Mouse (Mus musculus): ENCODE results near the gene Parp6. TPM values are rescaled to one million over a fixed set of nuclear protein-coding genes. Genes with fewer than 3 reads are reported as not detected.

Parp6 gene
- 34.1 and 41.6 TPM in 2 replicates for polyA plus RNA-seq (2016; fragmentation: Nextera tagmentation; extraction: Ambion mirVana)

DNA sequence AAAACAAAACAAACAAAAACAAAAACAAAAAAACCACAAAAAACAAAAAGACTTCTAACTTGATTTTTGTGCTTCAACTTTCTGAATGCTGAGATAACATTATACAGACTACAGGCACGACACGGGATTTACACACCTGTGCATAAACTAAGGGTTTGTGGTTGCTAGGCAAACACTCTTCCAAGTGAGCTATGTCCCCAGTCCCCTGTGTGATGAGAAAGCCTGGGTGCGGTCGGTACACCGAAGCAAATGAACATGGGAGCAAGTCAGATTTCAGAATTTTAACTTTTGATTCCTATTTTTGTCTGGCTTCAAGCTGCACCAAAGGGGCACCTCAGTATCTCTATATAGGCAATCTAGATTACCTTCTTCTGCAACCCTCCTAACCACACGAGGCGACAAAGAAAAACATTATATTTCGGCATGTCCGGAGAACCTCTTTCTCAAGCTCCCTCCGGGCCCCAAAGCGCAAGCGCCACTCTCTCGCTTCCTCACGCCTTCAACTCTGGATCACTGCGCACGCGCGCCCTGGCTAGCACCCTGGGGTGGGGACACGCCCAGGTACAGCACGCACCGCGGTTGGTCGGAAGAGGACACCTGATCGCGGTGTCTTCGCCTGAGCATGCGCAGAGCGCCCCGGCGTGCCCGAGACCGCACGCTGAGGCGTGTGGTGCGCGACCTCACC lies at the start of gene Parp6:
Gene Parp6, plus strand, starts transcription at position 663 of the 685 bp plus-strand sequence.
- no peaks in the 10 kb centered on the region for H3K9me3 ChIP-seq
- peaks cover 25% of the 10 kb centered on the region for H3K4me1 ChIP-seq
- WGBS, result under 1% methylated on average over 36 of the region's 36 CpGs
- H3K36me3 ChIP-seq (replicated peaks), result no peaks in the 10 kb centered on the region; the same call in 1 of the 2 replicates
- DNase-seq (ENCODE audit: extremely low spot score, low spot score), result peak; percentile 99
- H3K4me3 ChIP-seq, result peak within 1 kb of the TSS; percentile 93
- peak within 1 kb of the TSS; percentile 95 for H3K27ac ChIP-seq
- no peaks in the 10 kb centered on the region for H3K27me3 ChIP-seq (ENCODE audit: poor library complexity, severe bottlenecking)

GRCm38 (mm10) chr9:59571852-59572251 lies 45.2 kb upstream of the Parp6 start:
- H3K27ac ChIP-seq, result no peak overlapping the region
- DNase-seq (ENCODE audit: extremely low spot score, low spot score), result no peak
- peaks cover 16% of the 10 kb centered on the region for H3K27me3 ChIP-seq (ENCODE audit: poor library complexity, severe bottlenecking)
- H3K4me3 ChIP-seq, result no peak overlapping the region
- no peaks in the 10 kb centered on the region for H3K4me1 ChIP-seq
- H3K36me3 ChIP-seq (replicated peaks), result no peaks in the 10 kb centered on the region
- WGBS, result 85% methylated on average over 2 of the region's 2 CpGs
- H3K9me3 ChIP-seq, result no peaks in the 10 kb centered on the region

GRCm38 (mm10) chr9:59577401-59577800 lies 39.7 kb upstream of the Parp6 start:
- peaks cover 21% of the 10 kb centered on the region for H3K4me1 ChIP-seq
- H3K36me3 ChIP-seq (replicated peaks), result no peaks in the 10 kb centered on the region
- H3K27ac ChIP-seq, result no peak overlapping the region
- peak overlapping the region; percentile 51 for H3K4me3 ChIP-seq
- peaks cover 54% of the 10 kb centered on the region for H3K27me3 ChIP-seq (ENCODE audit: poor library complexity, severe bottlenecking)
- 16% methylated on average over 13 of the region's 13 CpGs for WGBS
- no peak for DNase-seq (ENCODE audit: extremely low spot score, low spot score)
- H3K9me3 ChIP-seq, result no peaks in the 10 kb centered on the region

DNA sequence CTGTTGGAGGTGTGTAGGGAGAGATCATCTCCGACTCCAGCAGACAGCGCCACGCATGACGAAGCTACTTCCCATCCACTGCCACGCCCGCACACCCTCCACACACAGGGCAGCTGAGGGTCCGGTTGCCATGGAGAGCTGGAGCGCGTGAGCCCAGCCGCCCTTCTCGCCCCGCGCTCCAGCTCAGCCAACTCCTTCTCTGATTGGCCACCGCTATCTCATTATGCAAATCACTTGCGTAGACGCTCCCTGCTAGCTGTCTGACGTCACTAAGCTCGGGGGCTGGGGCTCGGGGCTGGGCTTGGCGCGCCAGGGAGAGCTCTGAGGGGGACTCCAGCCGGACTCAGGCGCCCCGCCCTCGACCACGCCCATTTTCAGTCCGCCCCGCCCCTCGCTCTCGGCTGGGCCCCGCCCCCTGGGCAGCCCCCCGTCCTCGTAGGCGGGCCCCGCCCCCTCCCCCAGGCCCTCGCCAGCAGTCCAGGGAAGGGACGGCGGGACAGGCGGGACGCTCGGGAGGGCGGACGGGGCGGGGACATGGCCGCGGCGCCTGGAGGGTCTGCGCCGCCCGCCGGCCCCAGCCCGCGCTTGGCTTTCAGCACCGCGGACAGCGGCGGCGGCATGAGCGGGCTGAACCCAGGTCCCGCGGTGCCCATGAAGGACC lies 39.1 kb upstream of the Parp6 start, which contains the start of gene Celf6:
Gene Celf6, plus strand, starts transcription at position 74 of the 661 bp plus-strand sequence.
- Histone ChIP-seq H3K9me3 (no peaks in the 10 kb centered on the region), H3K4me3 (peak within 1 kb of the TSS; percentile 51), H3K27me3 (ENCODE audit: poor library complexity, severe bottlenecking) (peaks cover 54% of the 10 kb centered on the region), H3K36me3 (replicated peaks) (no peaks in the 10 kb centered on the region), H3K27ac (peak within 1 kb of the TSS; percentile 54), H3K4me1 (peaks cover 21% of the 10 kb centered on the region)
- DNase-seq (ENCODE audit: extremely low spot score, low spot score), result peak; percentile 100
- WGBS, result under 1% methylated on average over 59 of the region's 61 CpGs

- WGBS, result under 1% methylated on average over 20 of the region's 20 CpGs
- peak overlapping the region; percentile 51 for H3K4me3 ChIP-seq
- DNase-seq (ENCODE audit: extremely low spot score, low spot score), result no peak
- H3K27ac ChIP-seq, result peak overlapping the region; percentile 54
- no peaks in the 10 kb centered on the region for H3K36me3 ChIP-seq (replicated peaks)
- H3K9me3 ChIP-seq, result no peaks in the 10 kb centered on the region
- H3K4me1 ChIP-seq, result peaks cover 21% of the 10 kb centered on the region
- H3K27me3 ChIP-seq (ENCODE audit: poor library complexity, severe bottlenecking), result peaks cover 54% of the 10 kb centered on the region
Observed at GRCm38 (mm10) chr9:59578505-59578867, 38.6 kb upstream of the Parp6 start.

- peak overlapping the region; percentile 37 for H3K4me3 ChIP-seq
- H3K27ac ChIP-seq, result 0 out of 2 replicates have a peak overlapping the region, but pooled peaks have one; percentile 2
- WGBS, result 7% methylated on average over 13 of the region's 13 CpGs
- peaks cover 20% of the 10 kb centered on the region for H3K4me1 ChIP-seq
- H3K36me3 ChIP-seq (replicated peaks), result no peaks in the 10 kb centered on the region
- peaks cover 44% of the 10 kb centered on the region for H3K27me3 ChIP-seq (ENCODE audit: poor library complexity, severe bottlenecking)
- H3K9me3 ChIP-seq, result no peaks in the 10 kb centered on the region
- DNase-seq (ENCODE audit: extremely low spot score, low spot score), result peak; percentile 78
Observed at GRCm38 (mm10) chr9:59584871-59585308, 32.2 kb upstream of the Parp6 start.

DNA sequence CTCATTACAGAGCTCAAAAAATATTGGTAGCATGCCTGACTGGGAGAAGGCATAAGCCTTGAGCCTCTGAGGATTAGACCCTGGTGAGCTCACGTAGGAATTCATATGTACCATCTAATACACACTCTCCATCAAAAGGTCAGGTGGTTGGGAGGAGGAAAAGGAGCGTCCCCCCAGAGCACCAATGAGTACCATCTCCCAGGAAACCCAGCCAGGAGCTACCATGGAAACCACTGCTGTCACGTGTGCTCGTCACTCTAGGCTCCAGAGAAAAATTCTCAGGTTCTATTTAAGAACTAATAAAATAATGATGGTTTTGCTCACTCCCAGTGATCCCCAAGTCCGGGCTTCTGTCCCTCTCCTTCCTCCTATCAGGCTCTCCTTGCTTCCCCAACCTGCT lies 28.8 kb upstream of the Parp6 start:
- Histone ChIP-seq H3K27me3 (ENCODE audit: poor library complexity, severe bottlenecking) (peaks cover 30% of the 10 kb centered on the region), H3K4me1 (peaks cover 20% of the 10 kb centered on the region), H3K36me3 (replicated peaks) (no peaks in the 10 kb centered on the region), H3K4me3 (no peak overlapping the region), H3K9me3 (no peaks in the 10 kb centered on the region), H3K27ac (no peak overlapping the region)
- WGBS, result 78% methylated on average over 5 of the region's 5 CpGs
- no peak for DNase-seq (ENCODE audit: extremely low spot score, low spot score)

- Histone ChIP-seq H3K4me1 (peaks cover 20% of the 10 kb centered on the region), H3K27me3 (ENCODE audit: poor library complexity, severe bottlenecking) (peaks cover 28% of the 10 kb centered on the region), H3K36me3 (replicated peaks) (no peaks in the 10 kb centered on the region), H3K27ac (no peak overlapping the region), H3K9me3 (no peaks in the 10 kb centered on the region), H3K4me3 (no peak overlapping the region)
- DNase-seq (ENCODE audit: extremely low spot score, low spot score), result peak; percentile 27
- 32% methylated on average over 12 of the region's 12 CpGs for WGBS
Observed at GRCm38 (mm10) chr9:59588710-59589671, 28.1 kb upstream of the Parp6 start.

GRCm38 (mm10) chr9:59589703-59590439 lies 27.2 kb upstream of the Parp6 start:
- Histone ChIP-seq H3K36me3 (replicated peaks) (no peaks in the 10 kb centered on the region), H3K4me1 (peaks cover 17% of the 10 kb centered on the region), H3K9me3 (no peaks in the 10 kb centered on the region), H3K27ac (no peak overlapping the region), H3K4me3 (no peak overlapping the region), H3K27me3 (ENCODE audit: poor library complexity, severe bottlenecking) (peaks cover 23% of the 10 kb centered on the region)
- DNase-seq (ENCODE audit: extremely low spot score, low spot score), result no peak
- WGBS, result 91% methylated on average over 10 of the region's 10 CpGs

DNA sequence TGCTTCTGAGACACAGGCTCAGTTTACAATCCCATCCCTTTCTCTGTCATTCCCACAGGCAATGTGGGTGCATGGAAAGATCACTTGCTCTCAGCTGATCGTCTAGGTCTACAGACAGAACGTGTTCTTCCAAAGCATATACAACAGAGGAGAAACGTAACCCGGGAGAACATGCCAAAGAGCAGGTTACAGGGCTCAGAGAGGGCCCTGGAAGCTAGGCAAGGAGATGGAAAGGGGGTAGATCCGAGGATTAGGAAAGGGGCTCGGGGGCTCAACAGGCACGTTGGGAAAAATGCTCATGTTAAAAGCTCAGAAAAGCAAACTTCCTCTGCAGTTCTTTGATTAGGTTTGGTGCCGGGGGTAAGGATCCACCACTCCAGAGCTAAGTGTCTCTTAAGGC lies 15.4 kb upstream of the Parp6 start:
- Histone ChIP-seq H3K36me3 (replicated peaks) (no peaks in the 10 kb centered on the region), H3K27ac (no peak overlapping the region), H3K9me3 (no peaks in the 10 kb centered on the region), H3K27me3 (ENCODE audit: poor library complexity, severe bottlenecking) (peaks cover 30% of the 10 kb centered on the region), H3K4me3 (no peak overlapping the region), H3K4me1 (peaks cover 8% of the 10 kb centered on the region; the same call in 1 of the 2 replicates)
- no peak for DNase-seq (ENCODE audit: extremely low spot score, low spot score)
- WGBS, result 77% methylated on average over 8 of the region's 8 CpGs

DNA sequence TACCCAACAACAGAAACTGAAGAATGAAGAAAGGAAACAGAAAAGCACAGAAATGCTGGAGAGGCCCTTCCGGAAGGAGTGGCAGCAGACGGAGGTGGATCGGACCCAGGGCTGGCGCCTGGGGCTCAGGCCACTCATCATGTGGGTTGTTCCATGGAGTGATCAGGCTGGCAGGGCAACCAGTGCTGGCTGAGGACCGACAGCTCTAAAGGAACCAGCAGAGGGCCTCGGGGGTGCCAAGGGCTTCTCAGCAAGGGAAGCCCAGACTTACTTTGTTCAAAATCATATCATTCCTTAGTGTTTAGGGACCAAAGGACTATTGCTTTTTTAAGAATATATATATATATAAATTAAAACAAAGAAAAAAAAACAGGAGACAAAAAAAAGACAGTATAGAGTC lies 11.1 kb upstream of the Parp6 start:
- WGBS, result 62% methylated on average over 6 of the region's 6 CpGs
- H3K9me3 ChIP-seq, result no peaks in the 10 kb centered on the region
- no peak overlapping the region for H3K4me3 ChIP-seq
- no peaks in the 10 kb centered on the region for H3K36me3 ChIP-seq (replicated peaks)
- peaks cover 30% of the 10 kb centered on the region for H3K27me3 ChIP-seq (ENCODE audit: poor library complexity, severe bottlenecking)
- DNase-seq (ENCODE audit: extremely low spot score, low spot score), result no peak
- peaks cover 8% of the 10 kb centered on the region; the same call in 1 of the 2 replicates for H3K4me1 ChIP-seq
- no peak overlapping the region for H3K27ac ChIP-seq

- WGBS, result 85% methylated on average over 2 of the region's 2 CpGs
- H3K4me1 ChIP-seq, result peaks cover 4% of the 10 kb centered on the region; the same call in 1 of the 2 replicates
- H3K27ac ChIP-seq, result no peak overlapping the region
- H3K4me3 ChIP-seq, result no peak overlapping the region
- no peak for DNase-seq (ENCODE audit: extremely low spot score, low spot score)
- H3K36me3 ChIP-seq (replicated peaks), result no peaks in the 10 kb centered on the region
- no peaks in the 10 kb centered on the region for H3K27me3 ChIP-seq (ENCODE audit: poor library complexity, severe bottlenecking)
- H3K9me3 ChIP-seq, result no peaks in the 10 kb centered on the region
Observed at GRCm38 (mm10) chr9:59610950-59611349, 6.1 kb upstream of the Parp6 start.

Data from forebrain, embryonic 10.5 days (tissue).